Mouse (Mus musculus) layer of hippocampus, postnatal 25 days (tissue): ENCODE data around the gene Cfap299. TPM values are rescaled to one million over a fixed set of nuclear protein-coding genes. Genes with fewer than 3 reads are reported as not detected.

Source experiments
- DNase-seq, 2 experiments: peaks; one replicate each; pipeline ENCODE4 v3.0.0; 2022; ENCODE audit warnings: mixed read lengths in 2 of 2, low spot score in 1 of 2; ENCODE audit errors: extremely low spot score in 1 of 2
- total RNA-seq, 2 experiments: library from RNA; stranded (reverse); gene quantifications; 2 replicates each; pipeline ENCODE4 v1.2.3; 2021

Gene Cfap299
- total RNA-seq, 2 experiments from 2014 or later, result 0.54 TPM; not detected in 1

DNA sequence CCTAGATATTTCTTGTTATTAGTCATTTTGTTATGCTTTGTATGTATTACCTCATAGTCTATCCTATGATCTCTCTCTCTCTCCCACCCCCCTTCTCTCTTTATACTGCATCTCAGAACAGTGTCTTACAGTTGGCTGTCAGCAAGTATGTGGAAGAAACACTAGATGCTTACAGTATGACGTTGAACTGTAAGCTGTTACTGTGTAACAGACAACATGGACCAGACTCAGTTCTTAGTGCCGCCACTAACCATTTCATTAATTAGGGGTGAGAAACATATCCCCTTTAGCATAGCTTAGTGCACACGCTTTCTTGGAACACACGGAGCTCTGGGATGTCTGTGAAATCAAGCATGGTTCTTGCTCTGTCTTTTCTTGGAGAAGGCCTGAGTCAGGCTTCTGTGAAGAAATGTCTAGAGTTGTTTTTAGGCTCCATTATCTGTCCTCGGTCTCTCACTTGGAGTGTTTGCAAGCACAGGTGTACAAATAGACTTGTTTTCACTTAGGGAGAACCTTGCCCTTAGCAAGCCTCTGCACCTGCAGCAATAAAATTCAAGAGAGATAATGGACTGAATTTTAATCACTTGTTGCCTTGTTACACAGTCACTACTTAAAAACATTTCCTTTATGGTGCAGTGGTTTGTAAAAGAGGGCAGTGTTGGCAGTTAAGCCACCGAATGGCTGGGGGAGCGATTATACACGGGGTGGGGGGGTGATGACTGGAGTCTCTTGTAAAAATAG is 47.1 kb downstream of the Cfap299 start:
- DNase-seq, result no peak

GRCm38 (mm10) chr5:98376799-98377090 is 47.6 kb downstream of the Cfap299 start:
- no peak for DNase-seq

DNA sequence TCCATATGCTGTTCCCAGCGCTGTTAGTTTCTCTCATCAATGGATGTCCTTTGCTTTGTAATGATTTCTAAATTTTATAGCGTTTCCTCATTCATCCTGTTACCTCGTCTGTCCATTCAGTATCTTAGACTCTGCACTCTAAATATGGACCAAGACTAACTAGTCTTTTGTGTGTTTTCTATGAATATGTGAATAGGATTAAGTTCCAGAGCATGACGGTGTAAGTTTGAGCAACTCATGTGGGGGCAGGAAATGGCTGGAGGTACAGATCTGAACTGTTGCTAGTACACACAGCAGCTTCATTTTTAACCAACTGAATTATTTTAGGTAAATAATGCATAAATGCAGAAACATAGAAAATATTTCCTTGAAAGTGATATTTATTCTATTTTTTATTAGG is 51.3 kb downstream of the Cfap299 start:
- DNase-seq, result no peak

DNA sequence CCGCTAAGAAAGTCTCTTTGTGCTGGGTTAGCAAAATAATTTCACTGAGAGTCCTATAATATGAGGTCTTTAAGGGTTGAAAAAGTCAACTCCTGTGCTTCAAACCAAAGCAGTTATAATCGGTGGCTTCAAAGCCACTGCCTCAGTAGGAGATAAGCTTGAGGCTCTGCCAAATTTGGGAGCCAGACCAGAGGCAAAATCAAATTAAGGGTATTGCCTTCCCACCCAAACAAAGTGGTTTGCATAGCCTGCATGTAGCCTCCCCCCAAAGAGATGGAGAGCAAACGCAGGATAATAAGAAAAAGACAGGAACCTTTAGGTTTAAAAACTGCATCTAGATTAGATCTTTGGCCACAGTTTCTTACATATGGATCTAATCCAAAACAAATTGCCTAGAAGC is 58.0 kb downstream of the Cfap299 start:
- DNase-seq, result no peak

DNA sequence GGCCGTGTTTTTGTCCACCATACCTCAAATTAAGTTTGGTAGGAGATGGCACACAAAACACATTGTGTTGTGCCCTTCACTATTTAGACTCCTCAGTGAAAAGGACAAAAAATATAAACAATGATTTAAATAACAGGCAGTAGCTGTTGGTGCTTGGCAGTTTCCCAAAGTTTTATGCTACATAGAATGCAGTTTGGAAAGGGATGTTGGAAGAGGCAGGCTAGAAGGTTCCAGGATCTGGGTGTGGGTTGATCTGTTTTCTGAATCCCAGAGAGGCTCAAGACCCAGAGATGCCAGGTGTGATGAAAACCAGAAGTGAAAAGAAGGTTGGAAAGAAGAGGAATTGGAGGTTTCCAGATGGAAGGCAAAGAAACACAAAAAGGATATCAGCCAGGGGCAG is 73.1 kb downstream of the Cfap299 start:
- DNase-seq, result no peak

GRCm38 (mm10) chr5:98410060-98410459 is 81.0 kb downstream of the Cfap299 start:
- DNase-seq, result peak in 1 of 2 experiments; percentile 16

GRCm38 (mm10) chr5:98416385-98417145 is 87.5 kb downstream of the Cfap299 start:
- no peak for DNase-seq

- DNase-seq, result no peak
Observed at GRCm38 (mm10) chr5:98424965-98425364, 95.9 kb downstream of the Cfap299 start.

DNA sequence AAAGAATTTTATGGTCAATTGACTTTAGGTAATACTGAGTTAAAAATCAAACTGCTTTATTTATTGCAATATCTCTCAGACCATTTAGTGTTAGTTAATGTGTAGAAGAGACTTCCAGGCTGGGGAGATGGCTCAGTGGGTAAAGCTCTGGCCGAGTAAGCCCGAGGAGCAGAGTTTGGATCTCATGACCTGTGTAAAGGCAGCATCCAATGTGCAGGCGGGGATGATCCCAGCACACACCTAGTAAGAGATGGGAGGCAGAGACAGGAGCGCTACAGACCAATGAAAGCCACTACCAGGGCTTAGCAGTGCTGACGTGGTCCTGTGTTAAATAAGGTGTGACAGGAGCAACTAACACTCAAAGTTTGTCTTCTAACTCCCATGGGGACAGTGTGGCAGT is 97.0 kb downstream of the Cfap299 start:
- DNase-seq, result no peak

DNA sequence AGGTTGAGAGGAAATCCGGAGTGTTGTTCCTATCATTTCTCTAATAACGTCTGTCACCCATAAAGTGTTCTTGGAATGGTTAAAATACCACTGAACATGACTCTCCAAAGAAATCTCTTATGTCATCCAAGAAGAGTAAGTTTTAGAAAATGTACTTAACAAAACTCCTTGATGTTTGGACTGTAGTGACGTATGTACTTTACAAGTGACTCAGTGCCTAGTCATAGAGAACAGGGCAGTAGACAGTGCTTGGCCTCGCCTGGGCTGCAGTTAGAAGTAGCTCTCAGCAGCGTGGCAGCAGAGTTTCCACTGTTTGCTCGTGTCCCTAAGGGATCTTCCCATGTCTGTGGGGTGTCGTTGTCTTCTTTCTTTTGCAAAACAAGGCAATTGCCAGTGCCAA is 101.0 kb downstream of the Cfap299 start:
- no peak for DNase-seq

GRCm38 (mm10) chr5:98438686-98439085 is 109.6 kb downstream of the Cfap299 start:
- DNase-seq, result no peak

DNA sequence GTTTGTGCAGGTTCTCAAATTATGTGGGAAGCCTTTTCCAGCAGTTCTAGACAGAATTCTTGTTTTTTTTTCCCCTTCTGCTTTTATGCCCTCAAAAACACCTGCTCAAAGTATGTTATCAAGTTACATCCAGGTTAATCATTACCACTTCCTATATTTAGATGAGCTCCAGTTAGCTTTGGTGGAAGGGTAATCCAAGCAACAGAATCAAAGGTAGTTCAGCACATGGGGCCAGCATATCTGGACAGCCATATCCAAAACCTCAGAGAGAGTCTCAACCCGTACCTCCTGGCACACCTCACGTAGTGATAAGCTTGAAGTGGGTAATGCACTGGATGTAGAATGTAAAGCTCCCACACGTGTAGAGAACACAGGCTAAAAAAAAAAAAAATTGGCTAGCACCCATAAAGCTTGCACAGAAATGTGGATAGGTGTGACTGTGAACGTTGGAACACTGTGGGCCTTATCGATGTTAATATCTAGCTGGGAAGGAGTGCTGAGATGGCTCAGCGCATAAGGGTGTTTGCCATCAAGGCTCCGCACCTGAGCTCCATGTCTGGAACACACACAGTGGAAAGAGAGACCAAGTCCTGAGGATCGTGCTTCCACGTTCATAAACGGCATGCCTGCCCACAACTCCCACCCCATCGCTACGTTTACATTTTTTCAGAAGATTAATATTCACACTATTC is 117.8 kb downstream of the Cfap299 start:
- DNase-seq, result no peak

DNA sequence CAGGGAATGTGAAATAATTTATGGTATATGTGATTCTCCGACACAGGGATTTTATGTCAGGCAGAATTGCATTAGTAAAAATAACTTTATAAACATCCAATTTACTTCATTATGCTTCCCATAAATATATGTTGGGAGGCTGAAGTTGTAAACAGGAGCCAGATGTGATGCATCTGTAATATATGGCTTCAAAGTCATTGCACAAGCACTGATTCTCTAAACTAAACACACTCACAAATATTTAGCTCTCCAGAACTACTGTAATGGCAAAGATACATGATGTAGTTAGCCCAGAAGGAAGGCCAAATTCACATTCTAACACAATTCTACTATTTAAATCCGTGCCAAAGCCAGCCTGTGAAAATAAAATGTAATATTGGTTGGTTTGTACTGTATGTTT is 120.8 kb downstream of the Cfap299 start:
- DNase-seq, result no peak

- no peak for DNase-seq
Observed at GRCm38 (mm10) chr5:98466882-98467535, 137.9 kb downstream of the Cfap299 start.

DNA sequence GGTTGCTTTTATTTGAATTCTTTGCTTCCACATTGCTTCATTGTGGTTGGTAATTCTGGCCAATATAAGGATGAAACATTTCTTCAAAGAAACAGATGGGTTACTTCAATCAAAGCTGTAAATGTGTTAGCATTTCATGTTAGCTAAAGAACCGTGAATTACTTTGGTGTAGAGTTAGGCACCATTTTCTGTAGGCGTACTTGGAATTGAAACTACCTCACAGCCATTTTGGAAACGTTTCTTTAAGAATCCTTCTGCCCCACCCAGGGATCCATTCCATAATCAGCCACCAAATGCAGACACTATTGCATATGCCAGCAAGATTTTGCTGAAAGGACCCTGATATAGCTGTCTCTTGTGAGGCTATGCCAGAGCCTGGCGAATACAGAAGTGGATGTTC is 140.9 kb downstream of the Cfap299 start:
- DNase-seq, result no peak

DNA sequence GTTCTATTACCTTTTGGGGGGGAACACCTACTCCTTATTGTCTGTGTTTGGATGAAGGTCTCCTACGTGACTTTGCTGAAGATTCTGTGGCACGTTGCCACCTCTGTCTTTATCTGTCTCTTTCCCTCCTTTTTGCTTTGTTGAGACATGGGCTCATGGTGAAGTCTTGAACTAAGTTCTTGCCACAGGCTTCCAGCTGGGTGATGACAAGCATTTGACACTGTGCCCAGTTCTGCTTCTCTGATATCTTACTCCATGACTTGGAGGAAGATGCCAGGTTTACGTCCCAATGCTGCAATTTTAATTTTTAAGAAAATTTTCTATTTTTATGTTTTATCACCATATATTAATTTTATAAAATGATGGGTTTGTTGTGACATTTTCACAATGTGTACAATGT is 147.4 kb downstream of the Cfap299 start:
- no peak for DNase-seq

GRCm38 (mm10) chr5:98477261-98477660 is 148.2 kb downstream of the Cfap299 start:
- no peak for DNase-seq

GRCm38 (mm10) chr5:98483507-98483906 is 154.4 kb downstream of the Cfap299 start:
- no peak for DNase-seq

DNA sequence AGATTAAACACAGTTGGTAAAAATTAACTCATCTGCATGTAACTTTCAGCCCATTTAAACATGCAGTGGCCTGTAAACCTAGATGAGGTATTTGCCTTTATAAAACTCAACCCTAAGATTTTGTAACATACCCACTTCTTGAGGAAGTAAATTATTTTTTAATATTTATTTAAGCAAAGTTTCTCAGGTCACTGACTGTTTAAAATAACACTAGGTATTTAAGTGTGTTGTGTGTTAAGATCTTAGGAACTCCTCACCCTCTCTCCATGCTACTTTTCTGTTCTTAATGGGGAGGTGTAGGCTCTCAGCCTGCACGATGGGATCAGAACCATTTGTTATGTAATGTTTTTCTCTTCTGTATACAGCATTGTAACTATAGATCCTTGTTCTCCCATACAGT is 156.1 kb downstream of the Cfap299 start:
- no peak for DNase-seq

DNA sequence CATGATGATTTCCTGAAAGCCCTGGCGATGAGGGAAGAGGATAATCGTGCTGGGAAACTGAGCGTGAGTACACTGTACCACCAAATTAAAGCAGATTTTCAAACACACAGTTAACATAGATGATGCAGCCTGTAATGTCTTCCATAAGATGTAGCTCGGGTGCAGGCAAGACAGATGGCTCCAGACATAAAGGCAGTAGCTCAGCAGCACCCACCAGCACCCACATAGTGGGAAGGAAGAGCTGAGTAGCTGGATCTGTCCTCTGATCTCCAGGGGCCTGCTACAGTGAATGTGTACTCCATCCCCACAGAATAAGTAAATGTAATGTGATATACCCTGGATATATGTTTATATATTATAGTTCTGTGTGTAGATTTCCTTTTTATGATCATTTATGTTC is 169.2 kb downstream of the Cfap299 start:
- DNase-seq, result no peak

DNA sequence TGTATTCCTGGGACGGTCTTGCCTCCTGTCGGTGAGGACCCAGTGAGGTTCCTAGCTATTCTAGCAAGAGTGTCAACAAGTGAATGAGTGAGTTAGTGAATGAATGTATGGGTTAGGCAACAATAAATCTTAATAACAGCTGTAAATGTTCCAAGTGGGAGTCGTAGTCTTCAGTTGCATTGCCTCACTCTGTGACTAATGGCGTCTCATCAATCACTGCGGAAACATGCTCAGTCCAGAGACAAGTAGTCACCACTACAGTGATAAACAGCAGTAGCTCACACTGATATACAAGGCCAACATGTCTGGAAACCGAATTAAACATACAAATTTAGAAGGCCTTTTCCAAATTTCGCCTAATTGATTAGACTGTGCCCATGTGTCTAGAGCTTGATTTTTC is 187.1 kb downstream of the Cfap299 start:
- no peak for DNase-seq
